Mouse (Mus musculus): ENCODE data around the gene Vmn2r89. TPM values are rescaled to one million over a fixed set of nuclear protein-coding genes. Genes with fewer than 3 reads are reported as not detected.
"Not testable (repeated sequence)": the region's sequence is repeated elsewhere in the genome, so short reads cannot be mapped to it uniquely, and the experiment has no call there.

Gene Vmn2r89
- polyA plus RNA-seq (2016; fragmentation: Nextera tagmentation; extraction: Ambion mirVana) = not detected in 2 replicates

DNA sequence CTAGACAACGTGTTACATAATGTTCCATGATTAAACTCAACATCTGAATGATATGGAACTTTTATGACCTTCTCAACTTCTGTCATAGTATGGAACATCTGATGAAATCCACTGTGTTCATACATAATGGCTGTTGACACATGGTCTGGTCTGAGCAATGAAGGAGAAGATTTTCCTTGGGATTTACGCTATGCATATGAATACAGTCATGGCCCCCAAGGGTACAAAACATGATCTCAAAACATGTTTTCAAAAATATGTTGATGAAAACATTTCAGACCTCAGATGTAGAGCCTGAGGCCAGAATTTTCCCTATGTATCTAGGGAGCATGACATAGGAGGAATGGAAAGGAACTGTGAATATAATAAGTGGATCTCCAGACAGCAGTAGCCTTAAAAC lies at the start of gene Vmn2r89:
Vmn2r89 (plus strand) TSS at position 301 of the 400 bp plus-strand sequence.
- H3K4me1 ChIP-seq; H3K4me3 ChIP-seq; DNase-seq (ENCODE audit: low spot score); H3K36me3 ChIP-seq; H3K27me3 ChIP-seq (ENCODE audit: insufficient read depth, poor library complexity, severe bottlenecking); H3K27ac ChIP-seq; H3K9me3 ChIP-seq: not testable (repeated sequence)
- WGBS = 79% methylated on average over 2 of the region's 2 CpGs

DNA sequence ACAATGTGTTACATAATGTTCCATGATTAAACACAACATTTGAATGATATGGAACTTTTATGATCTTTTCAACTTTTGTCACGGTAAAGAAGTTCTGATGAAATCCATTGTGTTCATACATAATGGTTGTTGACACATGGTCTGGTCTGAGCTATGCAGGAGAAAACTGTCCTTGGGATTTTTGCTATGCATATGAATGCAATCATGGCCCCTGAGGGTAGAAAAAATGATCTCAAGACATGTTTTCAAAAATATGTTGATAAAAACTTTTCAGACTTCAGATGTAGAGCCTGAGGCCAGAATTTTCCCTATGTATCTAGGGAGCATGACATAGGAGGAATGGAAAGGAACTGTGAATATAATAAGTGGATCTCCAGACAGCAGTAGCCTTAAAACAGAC lies 41.1 kb upstream of the Vmn2r89 start, which contains the start of gene Vmn2r88:
Vmn2r88 (plus strand) TSS at position 301 of the 400 bp plus-strand sequence.
- 83% methylated on average over 1 of the region's 1 CpGs for WGBS
- no peak within 1 kb of the TSS for H3K27ac ChIP-seq

DNA sequence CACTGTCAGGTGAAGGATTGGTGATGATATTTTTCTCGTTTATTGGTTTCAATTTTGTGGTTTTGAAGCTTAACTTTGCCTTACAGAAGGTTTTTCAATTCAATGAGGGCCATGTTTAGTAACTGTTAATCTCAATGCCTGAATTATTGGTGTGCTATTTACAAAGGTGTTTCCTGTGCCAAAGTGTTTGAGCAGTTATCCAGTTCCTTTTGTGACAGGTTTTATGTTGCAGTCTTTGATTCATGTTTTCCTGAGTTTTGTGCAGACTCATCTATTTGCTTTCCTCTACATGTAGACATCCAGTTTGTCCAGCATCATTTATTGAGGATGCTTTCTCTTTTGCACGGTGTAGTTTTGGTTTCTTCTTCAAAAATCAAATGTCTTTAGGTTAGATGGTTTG lies 27.8 kb upstream of the Vmn2r89 start:
- Histone ChIP-seq H3K27ac (no peak overlapping the region), H3K4me3 (no peak overlapping the region), H3K4me1 (no peaks in the 10 kb centered on the region), H3K27me3 (ENCODE audit: insufficient read depth, poor library complexity, severe bottlenecking) (no peaks in the 10 kb centered on the region), H3K9me3 (no peaks in the 10 kb centered on the region), H3K36me3 (no peaks in the 10 kb centered on the region)
- WGBS = 59% methylated on average over 2 of the region's 2 CpGs
- no peak for DNase-seq (ENCODE audit: low spot score)

More for the DNA sequence above, 41.1 kb upstream of the Vmn2r89 start, which contains the start of gene Vmn2r88:
- Histone ChIP-seq H3K9me3 (no peaks in the 10 kb centered on the region), H3K4me1 (no peaks in the 10 kb centered on the region), H3K4me3 (no peak within 1 kb of the TSS), H3K27me3 (ENCODE audit: insufficient read depth, poor library complexity, severe bottlenecking) (no peaks in the 10 kb centered on the region), H3K36me3 (no peaks in the 10 kb centered on the region)
- no peak for DNase-seq (ENCODE audit: low spot score)

DNA sequence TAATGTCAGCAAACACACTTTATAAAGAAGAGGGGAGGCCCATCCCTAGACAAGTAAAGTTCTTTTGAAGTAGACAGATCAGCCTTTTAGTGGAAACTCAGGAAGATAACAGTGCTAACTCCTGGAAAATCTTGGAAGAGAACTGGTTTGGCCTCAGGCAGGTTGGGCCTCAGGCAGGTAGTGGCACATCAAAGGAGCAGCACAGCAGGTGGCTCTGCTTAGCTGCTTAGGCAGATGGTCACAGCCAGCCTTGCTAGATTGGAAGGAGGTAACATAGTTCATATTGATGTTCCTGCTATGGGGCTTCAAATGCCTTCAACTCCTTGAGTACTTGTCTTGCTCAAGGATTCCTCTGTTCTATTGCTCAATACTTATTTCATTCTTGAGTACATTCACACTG lies 21.5 kb upstream of the Vmn2r89 start:
- not testable (repeated sequence) for H3K9me3 ChIP-seq; H3K4me3 ChIP-seq; H3K4me1 ChIP-seq; DNase-seq (ENCODE audit: low spot score); H3K36me3 ChIP-seq; H3K27me3 ChIP-seq (ENCODE audit: insufficient read depth, poor library complexity, severe bottlenecking); H3K27ac ChIP-seq

DNA sequence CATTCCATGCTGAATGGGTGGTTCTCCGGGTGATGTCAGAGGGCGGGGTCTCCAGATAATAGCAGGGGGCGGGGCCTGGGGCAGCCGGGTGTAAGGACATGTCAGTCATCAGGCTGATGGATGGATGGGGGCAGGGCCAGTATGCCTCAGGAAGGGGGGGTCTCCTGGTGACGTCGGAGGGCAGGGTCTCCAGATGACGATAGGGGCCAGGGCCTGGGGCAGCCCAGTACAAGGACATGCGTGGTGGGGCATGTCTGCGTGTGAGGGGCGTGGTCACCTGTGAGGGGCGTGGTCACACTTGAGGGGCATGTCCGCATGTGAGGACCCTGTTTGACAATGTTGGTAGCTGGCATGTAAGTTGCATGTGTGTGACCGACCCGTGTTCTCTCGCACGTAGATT lies 17.1 kb upstream of the Vmn2r89 start:
- Histone ChIP-seq H3K27ac (no peak overlapping the region), H3K36me3 (no peaks in the 10 kb centered on the region), H3K4me3 (no peak overlapping the region), H3K9me3 (peaks cover 17% of the 10 kb centered on the region), H3K4me1 (no peaks in the 10 kb centered on the region), H3K27me3 (ENCODE audit: insufficient read depth, poor library complexity, severe bottlenecking) (no peaks in the 10 kb centered on the region)
- 93% methylated on average over 16 of the region's 16 CpGs for WGBS
- DNase-seq (ENCODE audit: low spot score) = no peak

DNA sequence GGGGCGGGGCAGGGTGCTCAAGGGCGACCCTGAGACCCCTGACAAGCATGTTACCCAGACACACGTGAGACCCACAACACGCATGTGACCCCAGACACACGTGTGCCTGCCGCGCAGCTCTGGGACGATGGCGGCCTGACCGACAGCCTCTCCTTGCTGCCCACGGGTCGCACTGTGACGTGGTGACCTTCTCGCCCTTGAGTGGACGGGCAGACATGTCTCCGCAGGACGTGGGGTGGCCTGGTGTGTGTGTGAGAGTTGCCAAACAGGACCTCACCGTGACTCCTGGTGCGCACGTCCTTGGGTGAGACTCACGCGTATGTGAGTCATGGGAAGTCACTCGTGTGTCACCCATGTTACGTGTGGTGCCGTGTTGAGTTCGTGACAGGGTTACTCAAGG lies 16.6 kb upstream of the Vmn2r89 start:
- WGBS = 95% methylated on average over 26 of the region's 26 CpGs
- no peak for DNase-seq (ENCODE audit: low spot score)
- Histone ChIP-seq H3K4me3 (no peak overlapping the region), H3K27ac (no peak overlapping the region), H3K36me3 (no peaks in the 10 kb centered on the region), H3K27me3 (ENCODE audit: insufficient read depth, poor library complexity, severe bottlenecking) (no peaks in the 10 kb centered on the region), H3K4me1 (no peaks in the 10 kb centered on the region), H3K9me3 (peaks cover 17% of the 10 kb centered on the region)

DNA sequence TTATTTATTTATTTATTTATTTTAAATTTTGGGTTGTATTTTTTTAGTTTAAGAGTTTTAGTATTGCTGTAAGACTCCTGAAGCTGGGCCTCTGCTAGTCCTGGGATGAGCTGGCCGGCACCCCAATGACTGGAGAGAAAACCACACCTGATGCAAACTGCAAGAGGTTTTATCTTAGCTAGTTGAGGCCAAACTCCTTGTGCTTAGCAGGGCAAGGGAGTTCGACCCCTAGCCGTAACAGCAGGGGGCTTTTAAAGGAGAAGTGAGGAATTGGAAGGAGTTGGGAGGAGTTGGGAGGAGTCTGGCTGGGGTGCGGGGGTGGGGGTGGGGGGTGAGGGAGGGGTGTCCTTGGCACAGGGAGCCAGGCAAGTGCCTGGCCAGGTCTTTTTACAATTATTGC lies 12.7 kb upstream of the Vmn2r89 start:
- no peaks in the 10 kb centered on the region for H3K4me1 ChIP-seq
- H3K27ac ChIP-seq = no peak overlapping the region
- H3K4me3 ChIP-seq = no peak overlapping the region
- H3K9me3 ChIP-seq = peaks cover 17% of the 10 kb centered on the region
- WGBS = 84% methylated on average over 4 of the region's 4 CpGs
- no peak for DNase-seq (ENCODE audit: low spot score)
- no peaks in the 10 kb centered on the region for H3K27me3 ChIP-seq (ENCODE audit: insufficient read depth, poor library complexity, severe bottlenecking)
- no peaks in the 10 kb centered on the region for H3K36me3 ChIP-seq

DNA sequence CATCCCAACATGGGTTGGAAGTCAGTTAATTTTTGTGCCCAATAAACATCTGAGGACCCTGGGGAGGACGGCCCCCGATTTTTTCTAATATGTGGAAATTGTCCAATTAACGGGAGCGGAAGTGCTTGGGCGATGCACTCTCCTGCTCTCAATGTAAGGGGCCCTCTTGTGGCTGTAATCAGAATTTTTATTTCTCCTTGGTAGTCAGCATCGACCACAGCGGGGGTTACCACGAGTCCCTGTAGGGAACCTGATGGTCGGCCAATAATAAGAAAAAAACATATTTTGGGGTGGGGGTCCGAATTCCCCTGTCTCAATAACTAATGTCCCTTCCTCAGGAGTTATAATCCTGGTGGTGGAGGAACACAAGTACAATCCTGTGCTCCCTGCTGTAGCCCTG lies 28.6 kb downstream of the Vmn2r89 start:
- H3K27ac ChIP-seq; H3K9me3 ChIP-seq; DNase-seq (ENCODE audit: low spot score); H3K4me3 ChIP-seq; H3K36me3 ChIP-seq; H3K27me3 ChIP-seq (ENCODE audit: insufficient read depth, poor library complexity, severe bottlenecking); H3K4me1 ChIP-seq: not testable (repeated sequence)
- 87% methylated on average over 10 of the region's 10 CpGs for WGBS

DNA sequence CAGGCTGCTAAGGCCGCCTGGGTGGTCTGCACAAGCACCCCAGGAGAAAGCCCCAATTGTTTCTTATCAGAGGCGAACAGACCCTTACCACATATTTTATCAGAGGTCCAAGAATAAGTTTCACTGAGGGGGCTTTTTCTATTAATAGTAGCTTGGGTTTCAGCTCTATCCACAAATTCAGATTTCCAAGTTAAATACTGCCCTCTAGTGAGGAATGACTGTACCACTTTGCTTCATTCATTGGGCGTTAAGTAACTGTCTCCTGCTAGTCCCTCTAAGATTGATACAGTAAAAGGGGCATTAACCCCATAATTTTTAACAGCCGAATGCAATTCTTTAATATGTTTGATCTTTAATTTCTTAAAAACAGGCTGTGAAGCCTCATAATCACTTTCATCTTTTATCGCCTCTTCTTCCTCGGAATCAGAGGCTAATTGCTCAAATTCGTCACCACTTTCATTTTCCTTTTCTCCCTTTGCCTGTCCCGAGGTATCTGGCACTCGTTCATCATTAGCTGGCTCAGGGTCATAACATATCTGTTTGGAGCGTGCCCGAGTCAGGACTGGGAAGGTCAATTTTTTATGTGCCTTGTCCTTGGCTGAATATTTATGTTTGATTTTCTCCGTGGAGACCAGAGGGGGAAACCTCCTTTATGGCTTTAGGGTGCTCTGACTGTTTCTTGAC lies 29.8 kb downstream of the Vmn2r89 start:
- H3K4me1 ChIP-seq; H3K36me3 ChIP-seq; DNase-seq (ENCODE audit: low spot score); H3K9me3 ChIP-seq; H3K4me3 ChIP-seq; H3K27me3 ChIP-seq (ENCODE audit: insufficient read depth, poor library complexity, severe bottlenecking); H3K27ac ChIP-seq: not testable (repeated sequence)
- WGBS = 87% methylated on average over 12 of the region's 12 CpGs

DNA sequence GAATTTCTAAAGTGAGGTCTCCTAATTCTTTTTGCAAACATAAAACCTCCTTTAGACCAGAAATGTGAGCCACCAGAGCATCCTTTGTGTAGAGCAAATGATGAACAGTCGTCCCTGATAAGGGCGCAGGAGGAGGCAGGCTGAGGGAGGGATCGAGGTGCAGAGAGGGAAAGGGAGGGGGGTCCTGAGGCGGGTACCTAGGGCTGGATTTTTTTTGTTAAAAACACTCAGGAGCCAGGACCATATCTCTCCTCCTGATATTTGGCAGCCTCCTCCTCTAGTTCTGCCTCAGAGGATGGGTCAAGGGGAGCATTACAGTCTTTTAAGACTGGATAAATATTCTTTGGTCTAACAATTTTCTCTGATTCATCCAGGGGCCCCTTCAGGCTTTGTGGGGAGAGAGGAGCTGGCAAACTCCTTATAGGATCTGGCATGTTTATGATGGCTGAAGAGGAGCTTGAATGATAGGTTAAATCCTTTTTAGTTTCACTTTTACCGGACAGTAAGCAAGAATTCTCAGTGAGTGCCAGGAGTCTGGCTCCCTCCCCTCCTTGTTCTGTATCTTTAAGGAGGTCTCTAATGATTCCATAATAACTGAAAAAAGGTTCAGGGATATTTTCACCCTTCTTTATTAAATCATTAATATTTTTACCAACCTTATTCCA lies 30.5 kb downstream of the Vmn2r89 start:
- 71% methylated on average over 5 of the region's 5 CpGs for WGBS
- H3K36me3 ChIP-seq = no peaks in the 10 kb centered on the region

DNA sequence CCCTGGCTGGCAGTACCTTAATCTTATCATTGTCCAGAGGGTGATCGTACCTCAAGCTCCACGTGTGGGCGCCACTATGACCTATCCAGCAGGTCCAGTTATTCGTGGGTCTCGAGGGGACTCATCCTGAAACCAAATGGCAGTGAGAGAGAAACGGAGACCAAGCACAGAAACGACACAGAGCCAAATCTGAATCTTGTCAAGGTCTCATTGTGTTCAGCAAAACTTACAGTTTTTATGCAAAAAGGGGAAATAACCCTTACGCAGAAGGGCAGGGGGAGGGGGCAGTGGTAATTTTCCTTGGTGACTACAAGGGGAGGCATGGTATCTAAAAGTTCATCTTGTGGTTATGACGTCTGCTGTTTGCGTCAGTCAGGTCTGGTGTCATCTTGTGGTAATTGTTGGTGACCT lies 31.3 kb downstream of the Vmn2r89 start:
- H3K4me1 ChIP-seq; H3K36me3 ChIP-seq; H3K9me3 ChIP-seq; H3K27ac ChIP-seq; H3K4me3 ChIP-seq; DNase-seq (ENCODE audit: low spot score); H3K27me3 ChIP-seq (ENCODE audit: insufficient read depth, poor library complexity, severe bottlenecking): not testable (repeated sequence)
- WGBS = 82% methylated on average over 10 of the region's 10 CpGs

More for the DNA sequence above, 30.5 kb downstream of the Vmn2r89 start:
- Histone ChIP-seq H3K9me3 (no peaks in the 10 kb centered on the region), H3K4me1 (no peaks in the 10 kb centered on the region), H3K4me3 (no peak overlapping the region), H3K27ac (no peak overlapping the region), H3K27me3 (ENCODE audit: insufficient read depth, poor library complexity, severe bottlenecking) (no peaks in the 10 kb centered on the region)
- no peak for DNase-seq (ENCODE audit: low spot score)

DNA sequence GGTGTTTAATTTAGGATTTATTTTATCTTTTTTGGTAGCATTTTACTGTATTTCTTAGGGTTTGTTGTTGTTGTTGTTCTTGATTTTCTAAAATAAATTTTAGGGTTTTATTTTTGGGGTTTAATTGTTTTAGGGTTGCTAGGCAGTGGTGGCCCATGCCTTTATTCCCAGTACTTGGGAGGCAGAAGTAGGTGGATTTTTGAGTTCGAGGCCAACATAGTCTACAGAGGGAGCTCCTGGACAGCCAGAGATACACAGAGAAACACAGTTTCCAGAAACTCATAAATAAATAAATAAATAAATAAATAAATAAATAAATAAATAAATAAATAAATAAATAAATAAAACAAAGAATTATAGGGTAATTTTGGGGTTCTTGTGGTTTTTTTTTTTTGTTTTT lies 32.0 kb downstream of the Vmn2r89 start:
- Histone ChIP-seq H3K4me1 (no peaks in the 10 kb centered on the region), H3K27ac (no peak overlapping the region), H3K9me3 (no peaks in the 10 kb centered on the region), H3K27me3 (ENCODE audit: insufficient read depth, poor library complexity, severe bottlenecking) (no peaks in the 10 kb centered on the region), H3K4me3 (no peak overlapping the region), H3K36me3 (no peaks in the 10 kb centered on the region)
- no peak for DNase-seq (ENCODE audit: low spot score)
- WGBS = 87% methylated on average over 1 of the region's 1 CpGs

DNA sequence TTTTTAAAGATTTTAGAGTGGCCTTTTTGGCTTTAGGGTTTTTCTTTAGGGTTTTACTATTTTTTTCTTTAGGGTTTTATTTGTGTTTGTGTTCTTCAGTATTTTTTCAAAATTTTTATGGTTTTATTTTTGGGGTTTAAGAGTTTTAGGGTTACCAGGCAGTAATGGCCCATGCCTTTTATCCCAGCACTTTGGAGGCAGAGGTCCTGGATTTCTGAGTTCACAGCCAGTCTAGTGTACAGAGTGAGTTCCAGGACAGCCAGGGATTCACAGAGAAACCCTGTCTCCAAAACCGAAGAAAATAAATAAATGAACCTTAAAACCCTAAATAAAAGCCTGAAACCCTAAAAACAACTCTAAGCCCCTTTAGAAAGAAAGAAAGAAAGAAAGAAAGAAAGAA lies 34.5 kb downstream of the Vmn2r89 start:
- H3K36me3 ChIP-seq = no peaks in the 10 kb centered on the region
- no peak overlapping the region for H3K4me3 ChIP-seq
- no peak overlapping the region for H3K27ac ChIP-seq
- WGBS = 79% methylated on average over 1 of the region's 1 CpGs
- no peak for DNase-seq (ENCODE audit: low spot score)
- H3K9me3 ChIP-seq = no peaks in the 10 kb centered on the region
- H3K4me1 ChIP-seq = no peaks in the 10 kb centered on the region
- H3K27me3 ChIP-seq (ENCODE audit: insufficient read depth, poor library complexity, severe bottlenecking) = no peaks in the 10 kb centered on the region
